Mouse (Mus musculus) ES-E14 (cell line): Measurements from ENCODE around the gene Ube4a. TPM values are rescaled to one million over a fixed set of nuclear protein-coding genes. Genes with fewer than 3 reads are reported as not detected.

Source experiments
- DNase-seq: peaks from one replicate; pipeline ENCODE4 v3.0.0-alpha.2; 2013; ENCODE audit warnings: low read depth, low spot score
- H3K27ac ChIP-seq: 2 replicates; pipeline ENCODE4 v1.5.1; 2012; ENCODE audit warnings: low read depth, mild to moderate bottlenecking, low read length, moderate library complexity, mixed read lengths; ENCODE audit not compliant: poor library complexity, insufficient read depth, severe bottlenecking
- H3K36me3 ChIP-seq: 2 replicates; pipeline ENCODE4 v1.6.1; 2012; ENCODE audit warnings: mild to moderate bottlenecking, low read length, moderate library complexity, mixed read lengths; ENCODE audit not compliant: control insufficient read depth, poor library complexity, insufficient read depth, severe bottlenecking
- H3K4me1 ChIP-seq, 2 experiments: fragments of 150-350 bp in 1 of 2; sonication (generic) in 1 of 2; 2 replicates each; pipeline ENCODE4 v1.6.1; 2012; ENCODE audit warnings: low read length in 2 of 2, mild to moderate bottlenecking in 1 of 2, mixed read lengths in 1 of 2; ENCODE audit not compliant: control insufficient read depth in 2 of 2, insufficient read depth in 2 of 2, poor library complexity in 1 of 2
- H3K4me3 ChIP-seq, 2 experiments: fragments of 150-350 bp in 1 of 2; sonication (generic) in 1 of 2; 2 replicates each; pipeline ENCODE4 v1.5.1; 2012; ENCODE audit warnings: low read length in 2 of 2, low read depth in 1 of 2, mild to moderate bottlenecking in 1 of 2, mixed read lengths in 1 of 2; ENCODE audit not compliant: insufficient read depth in 1 of 2, poor library complexity in 1 of 2, severe bottlenecking in 1 of 2
- H3K9ac ChIP-seq: 2 replicates; pipeline ENCODE4 v1.6.1; 2012; ENCODE audit warnings: low read depth, mild to moderate bottlenecking, low read length, mixed read lengths; ENCODE audit not compliant: poor library complexity, insufficient read depth, severe bottlenecking
- H3K9me3 ChIP-seq: fragments of 150-350 bp; sonication (generic); 2 replicates; pipeline ENCODE4 v1.6.1; 2012; ENCODE audit warnings: low read depth, mild to moderate bottlenecking, low read length; ENCODE audit not compliant: control insufficient read depth, insufficient read depth
- CHD2 ChIP-seq: IDR thresholded peaks from 2 replicates; pipeline ENCODE4 v1.6.1; 2014; ENCODE audit warnings: mild to moderate bottlenecking, low read depth, low read length, inconsistent platforms
- HCFC1 ChIP-seq: IDR thresholded peaks from 2 replicates; pipeline ENCODE4 v1.6.1; 2012; ENCODE audit warnings: low read length, inconsistent platforms, borderline replicate concordance; ENCODE audit not compliant: insufficient read depth
- MAFK ChIP-seq: IDR thresholded peaks from 2 replicates; pipeline ENCODE4 v1.6.1; 2014; ENCODE audit warnings: mild to moderate bottlenecking, low read depth, low read length, inconsistent platforms; ENCODE audit not compliant: insufficient read depth
- ZC3H11A ChIP-seq: IDR thresholded peaks from 2 replicates; pipeline ENCODE4 v1.6.1; 2012; ENCODE audit warnings: low read depth, mild to moderate bottlenecking, inconsistent platforms, low read length, borderline replicate concordance
- ZNF384 ChIP-seq: IDR thresholded peaks from 2 replicates; pipeline ENCODE4 v1.6.1; 2012; ENCODE audit warnings: low read depth, low read length, inconsistent platforms
- in situ Hi-C, 2 experiments: fragments of 600-800 bp; cut with MboI; formaldehyde crosslinking; loops; one replicate each; pipeline ENCODE4 v1.15.1; 2025; ENCODE audit warnings: low sequenced_read_pairs in 2 of 2, inconsistent platforms in 1 of 2; ENCODE audit not compliant: unreplicated experiment in 2 of 2
- total RNA-seq: library from RNA; depleted of rRNA; stranded (reverse); fragments of 300-350 nt; gene quantifications from 2 replicates; pipeline ENCODE4 v1.2.3, GENCODE M21; 2012; rRNA removed

Gene Ube4a
- total RNA-seq, 1 experiment = 46.5 TPM

DNA sequence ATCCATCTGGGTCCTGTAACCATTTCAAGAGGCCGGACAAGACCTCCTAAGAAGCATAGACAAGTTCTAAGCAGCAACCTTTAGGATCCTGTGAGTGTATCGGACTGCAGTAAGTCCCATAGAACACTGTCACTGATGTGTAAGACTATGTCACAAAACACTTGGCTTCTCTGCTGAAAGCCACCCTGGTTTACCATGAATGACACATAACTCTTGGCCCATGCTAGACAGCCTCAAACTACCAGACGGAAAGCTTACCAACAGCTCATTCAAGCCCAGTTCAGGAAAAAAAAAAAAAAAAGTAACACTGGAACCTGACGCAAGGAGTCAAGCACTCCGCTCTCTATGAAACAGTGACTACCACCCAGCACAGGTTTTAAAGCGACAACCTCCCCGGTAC, 87.7 kb downstream of the Ube4a start:
- H3K4me1 ChIP-seq = peaks cover 0 to 15% of the 10 kb centered on the region in 2 experiments; a peak in 2 of 4 replicates
- no peak overlapping the region for H3K9ac ChIP-seq
- TF ChIP-seq ZC3H11A = no peak
- in situ Hi-C loops = no loop called here
- peaks cover 3% of the 10 kb centered on the region for H3K36me3 ChIP-seq
- DNase-seq = no peak
- H3K27ac ChIP-seq = no peak overlapping the region
- H3K4me3 ChIP-seq = no peak overlapping the region
- H3K9me3 ChIP-seq = no peaks in the 10 kb centered on the region

DNA sequence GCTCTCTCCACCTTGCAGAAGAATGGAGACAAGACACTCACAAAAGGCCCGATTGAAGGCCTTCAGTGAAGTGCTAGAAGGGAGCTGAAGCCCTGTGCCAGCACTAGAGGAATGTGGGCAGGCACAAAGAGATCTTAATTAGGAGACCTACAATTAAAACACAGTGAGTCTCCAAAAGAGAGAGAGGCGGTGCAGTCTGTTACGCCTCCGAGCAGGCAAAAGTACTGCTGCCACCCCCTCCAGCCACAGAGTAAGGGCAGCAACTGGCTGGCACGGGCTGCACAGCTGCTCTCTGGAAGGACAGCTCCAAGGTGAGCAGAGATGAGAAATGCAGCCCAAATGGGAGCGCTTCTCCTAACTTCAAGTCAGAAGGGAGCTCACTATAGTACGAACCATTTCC, 89.9 kb downstream of the Ube4a start:
- H3K4me1 ChIP-seq = peaks cover 0 to 15% of the 10 kb centered on the region in 2 experiments; a peak in 2 of 4 replicates
- no peak for TF ChIP-seq ZNF384
- TF ChIP-seq MAFK = no peak
- no peak for TF ChIP-seq CHD2
- no peak for TF ChIP-seq ZC3H11A
- TF ChIP-seq HCFC1 = no peak
- DNase-seq = no peak
- no peaks in the 10 kb centered on the region for H3K9me3 ChIP-seq
- no peak overlapping the region for H3K27ac ChIP-seq
- no peak overlapping the region for H3K9ac ChIP-seq
- H3K36me3 ChIP-seq = peaks cover 3% of the 10 kb centered on the region
- H3K4me3 ChIP-seq = no peak overlapping the region
- in situ Hi-C loops = no loop called here

DNA sequence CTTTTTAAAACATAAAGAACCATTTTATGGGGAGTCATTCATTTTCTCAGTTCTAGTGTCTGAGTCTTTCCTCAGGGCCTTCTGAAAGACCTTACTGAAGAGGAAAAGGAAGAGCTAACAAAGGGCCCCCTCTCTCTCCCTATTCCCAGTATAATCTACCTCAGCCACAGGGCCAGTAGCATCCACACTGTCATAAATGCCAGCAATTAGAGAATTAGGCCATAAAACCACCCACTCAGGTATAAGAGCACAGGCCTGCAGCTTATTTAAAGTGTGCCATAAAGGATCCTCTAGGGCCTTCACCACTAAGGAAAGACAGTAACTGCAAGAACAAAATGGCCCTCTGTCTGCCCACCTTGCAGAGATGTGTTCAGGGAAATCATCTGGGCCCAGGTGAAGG, 91.2 kb downstream of the Ube4a start:
- no peak for DNase-seq
- in situ Hi-C loops = no loop called here
- Histone ChIP-seq H3K4me3 (no peak overlapping the region), H3K4me1 (peaks cover 0 to 6% of the 10 kb centered on the region in 2 experiments; a peak in 2 of 4 replicates), H3K27ac (no peak overlapping the region), H3K9me3 (no peaks in the 10 kb centered on the region), H3K36me3 (peaks cover 3% of the 10 kb centered on the region), H3K9ac (no peak overlapping the region)
- TF ChIP-seq HCFC1 (no peak), MAFK (no peak), ZC3H11A (no peak)

DNA sequence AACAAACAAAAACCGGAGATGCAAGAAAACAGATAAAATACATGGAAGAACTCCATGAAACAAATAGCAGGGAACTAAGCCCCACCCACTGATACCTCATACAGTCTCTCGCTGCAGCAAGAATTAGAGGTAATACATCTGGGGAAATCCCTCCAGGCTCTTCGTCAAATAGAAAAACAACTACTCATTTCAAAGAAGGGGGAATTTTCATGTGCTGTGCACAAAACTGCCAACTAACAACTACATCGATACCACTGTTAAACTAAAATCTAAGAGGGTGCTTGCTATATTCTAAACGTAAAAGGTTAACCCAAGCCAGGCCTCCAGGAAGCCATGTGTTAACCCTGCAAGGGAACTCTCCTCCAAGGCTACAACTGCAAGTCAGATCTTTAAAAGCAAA, 91.7 kb downstream of the Ube4a start:
- in situ Hi-C loops = no loop called here
- peaks cover 0 to 4% of the 10 kb centered on the region in 2 experiments; a peak in 2 of 4 replicates for H3K4me1 ChIP-seq
- H3K9me3 ChIP-seq = no peaks in the 10 kb centered on the region
- TF ChIP-seq HCFC1 (no peak), ZC3H11A (no peak), ZNF384 (no peak), CHD2 (no peak), MAFK (no peak)
- DNase-seq = no peak
- H3K4me3 ChIP-seq = no peak overlapping the region
- H3K36me3 ChIP-seq = peaks cover 3% of the 10 kb centered on the region
- H3K9ac ChIP-seq = no peak overlapping the region
- no peak overlapping the region for H3K27ac ChIP-seq

Other genes starting within 250 kb of the Ube4a start
- gene Phldb1, start 230.4 kb downstream of the Ube4a start, total RNA-seq = 25.8 and 44.0 TPM in 2 replicates
- gene Arcn1, start 197.8 kb downstream of the Ube4a start, total RNA-seq = 46.4 and 72.3 TPM in 2 replicates
- gene Ift46, start 197.7 kb downstream of the Ube4a start, total RNA-seq = 49.1 and 64.4 TPM in 2 replicates
- 0.54 and 1.0 TPM in 2 replicates for gene Tmem25, start 166.3 kb downstream of the Ube4a start, total RNA-seq
- 0.80 and 2.2 TPM in 2 replicates for gene Ttc36, start 162.5 kb downstream of the Ube4a start, total RNA-seq
- gene Kmt2a, start 84.3 kb downstream of the Ube4a start, total RNA-seq = 23.6 and 25.2 TPM in 2 replicates
- 664 and 732 TPM in 2 replicates for gene Atp5l, start 44.9 kb downstream of the Ube4a start, total RNA-seq
- gene Cd3g, start 14.8 kb upstream of the Ube4a start, total RNA-seq = 0.27 TPM in 1 of 2 replicates, not detected in the other
- gene Cd3d, start 16.2 kb upstream of the Ube4a start, total RNA-seq = not detected in 2 replicates
- 3.2 and 4.0 TPM in 2 replicates for gene Cd3e, start 44.0 kb upstream of the Ube4a start, total RNA-seq
- 13.3 and 18.9 TPM in 2 replicates for gene Mpzl2, start 74.2 kb upstream of the Ube4a start, total RNA-seq
- 5.0 and 5.2 TPM in 2 replicates for gene Mpzl3, start 89.6 kb upstream of the Ube4a start, total RNA-seq
- gene Jaml, start 113.6 kb upstream of the Ube4a start, total RNA-seq = 0.16 and 0.40 TPM in 2 replicates
- gene Scn2b, start 152.2 kb upstream of the Ube4a start, total RNA-seq = 1.1 and 1.7 TPM in 2 replicates
- 0.32 and 0.45 TPM in 2 replicates for gene Scn4b, start 172.8 kb upstream of the Ube4a start, total RNA-seq
- gene BC049352, start 216.4 kb upstream of the Ube4a start, total RNA-seq = not detected in 2 replicates
- 0.32 and 0.36 TPM in 2 replicates for gene Tmprss4, start 238.5 kb upstream of the Ube4a start, total RNA-seq